Mouse (Mus musculus) kidney, adult 2 months (tissue): ENCODE measurements at regions not wholly inside any gene's neighbourhood (a gene's known extent, or its start where the extent isn't known, plus 50 kb on each side); places are given as distances from the start of the nearest gene placed in this dataset.

Source experiments
- CTCF ChIP-seq: fragments of 200-500 bp; conservative IDR thresholded peaks from 2 replicates; pipeline ENCODE4 v1.5.1; 2011; ENCODE audit warnings: low read depth, mild to moderate bottlenecking, control low read depth, low read length, moderate library complexity, mixed read lengths; ENCODE audit not compliant: insufficient read depth, insufficient read length
- POLR2A ChIP-seq: fragments of 200-500 bp; IDR thresholded peaks from one replicate; pipeline ENCODE4 v1.6.1; 2011; ENCODE audit warnings: low read depth, low read length, control low read depth

DNA sequence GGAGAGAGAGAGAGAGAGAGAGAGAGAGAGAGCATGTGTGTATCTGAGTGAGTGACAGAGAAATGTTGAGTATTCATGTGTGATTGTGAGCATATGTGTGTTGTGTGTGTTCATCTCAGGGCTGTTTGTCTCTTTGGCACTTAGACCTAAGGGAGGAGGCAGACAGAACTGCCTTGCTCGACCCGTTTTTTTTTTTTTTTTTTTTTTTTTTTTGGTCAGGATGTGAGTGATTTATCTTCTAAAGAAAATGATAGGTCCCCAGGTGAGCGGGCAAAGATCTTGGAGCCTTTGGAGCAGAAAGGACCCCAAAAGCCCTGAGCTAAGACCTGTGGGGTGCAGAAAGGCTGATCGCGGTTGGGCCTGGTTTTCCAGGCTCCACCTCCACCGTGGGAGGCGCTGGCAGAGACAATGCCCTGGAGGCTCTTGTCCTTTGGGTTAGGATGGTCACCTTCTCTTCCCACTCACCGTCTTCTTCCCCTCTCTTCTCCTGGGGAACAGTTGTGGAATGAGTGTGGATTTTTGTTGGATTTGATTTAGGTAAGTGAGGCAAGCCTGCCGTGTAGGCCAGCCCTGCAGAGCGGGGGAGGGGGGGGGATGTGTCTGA, 147.1 kb upstream of the Ttc29 start:
- TF ChIP-seq CTCF (no peak), POLR2A (no peak)
